Mouse (Mus musculus): Measurements from ENCODE around the gene Slit1. TPM values are rescaled to one million over a fixed set of nuclear protein-coding genes. Genes with fewer than 3 reads are reported as not detected.

Gene Slit1
- polyA plus RNA-seq, 1 experiment from 2014 or later, result 0.30 TPM

GRCm38 (mm10) chr19:41646947-41647631, 96.4 kb downstream of the Slit1 start:
- 40% methylated on average over 16 of the region's 16 CpGs for WGBS
- Histone ChIP-seq H3K27me3 (peaks cover 20% of the 10 kb centered on the region), H3K9ac (no peak overlapping the region), H3K27ac (no peak overlapping the region), H3K9me3 (no peaks in the 10 kb centered on the region), H3K4me3 (no peak overlapping the region), H3K4me1 (0 out of 2 replicates have a peak, but pooled peaks cover 2% of the 10 kb centered on the region), H3K36me3 (no peaks in the 10 kb centered on the region), H3K4me2 (peak overlapping the region; percentile 33)
- no peak for ATAC-seq (ENCODE audit: insufficient number of reproducible peaks, insufficient read depth, low FRiP score, low TSS enrichment, low read depth)

- no peak overlapping the region for H3K4me3 ChIP-seq
- no peak overlapping the region for H3K4me2 ChIP-seq
- H3K9me3 ChIP-seq, result no peaks in the 10 kb centered on the region
- H3K9ac ChIP-seq, result no peak overlapping the region
- H3K27me3 ChIP-seq, result peaks cover under 1% of the 10 kb centered on the region; the same call in 1 of the 2 replicates
- H3K36me3 ChIP-seq, result no peaks in the 10 kb centered on the region
- peaks cover 10% of the 10 kb centered on the region; the same call in 1 of the 2 replicates for H3K4me1 ChIP-seq
- ATAC-seq (ENCODE audit: insufficient number of reproducible peaks, insufficient read depth, low FRiP score, low TSS enrichment, low read depth), result no peak
- WGBS, result 64% methylated on average over 11 of the region's 11 CpGs
- H3K27ac ChIP-seq, result no peak overlapping the region
These were observed 100.5 kb downstream of the Slit1 start for GRCm38 (mm10) chr19:41643010-41643409.

GRCm38 (mm10) chr19:41634999-41635398, 108.5 kb downstream of the Slit1 start:
- Histone ChIP-seq H3K9me3 (no peaks in the 10 kb centered on the region), H3K36me3 (no peaks in the 10 kb centered on the region), H3K4me3 (no peak overlapping the region), H3K27ac (no peak overlapping the region), H3K27me3 (peaks cover 2% of the 10 kb centered on the region; the same call in 1 of the 2 replicates), H3K4me1 (peaks cover 7% of the 10 kb centered on the region; the same call in 1 of the 2 replicates), H3K4me2 (no peak overlapping the region), H3K9ac (no peak overlapping the region)
- WGBS, result 56% methylated on average over 6 of the region's 6 CpGs
- ATAC-seq (ENCODE audit: insufficient number of reproducible peaks, insufficient read depth, low FRiP score, low TSS enrichment, low read depth), result no peak

- H3K9me3 ChIP-seq, result no peaks in the 10 kb centered on the region
- H3K9ac ChIP-seq, result no peak overlapping the region
- WGBS, result 84% methylated on average over 10 of the region's 10 CpGs
- no peak overlapping the region for H3K4me3 ChIP-seq
- peaks cover 2% of the 10 kb centered on the region; the same call in 1 of the 2 replicates for H3K27me3 ChIP-seq
- ATAC-seq (ENCODE audit: insufficient number of reproducible peaks, insufficient read depth, low FRiP score, low TSS enrichment, low read depth), result no peak
- H3K4me1 ChIP-seq, result peaks cover 7% of the 10 kb centered on the region; the same call in 1 of the 2 replicates
- H3K27ac ChIP-seq, result no peak overlapping the region
- no peak overlapping the region for H3K4me2 ChIP-seq
- no peaks in the 10 kb centered on the region for H3K36me3 ChIP-seq
These were observed 109.4 kb downstream of the Slit1 start for GRCm38 (mm10) chr19:41634099-41634498.

- H3K4me3 ChIP-seq, result no peak overlapping the region
- WGBS, result 43% methylated on average over 5 of the region's 5 CpGs
- H3K4me2 ChIP-seq, result no peak overlapping the region
- no peak for ATAC-seq (ENCODE audit: insufficient number of reproducible peaks, insufficient read depth, low FRiP score, low TSS enrichment, low read depth)
- H3K9ac ChIP-seq, result no peak overlapping the region
- peaks cover 2% of the 10 kb centered on the region; the same call in 1 of the 2 replicates for H3K27me3 ChIP-seq
- no peaks in the 10 kb centered on the region for H3K36me3 ChIP-seq
- no peak overlapping the region for H3K27ac ChIP-seq
- peaks cover 6% of the 10 kb centered on the region for H3K9me3 ChIP-seq
- no peaks in the 10 kb centered on the region for H3K4me1 ChIP-seq
These were observed 113.9 kb downstream of the Slit1 start for GRCm38 (mm10) chr19:41629532-41629931.

- Histone ChIP-seq H3K27ac (no peak overlapping the region), H3K4me2 (no peak overlapping the region), H3K4me1 (no peaks in the 10 kb centered on the region), H3K9me3 (peaks cover 6% of the 10 kb centered on the region), H3K9ac (no peak overlapping the region), H3K36me3 (no peaks in the 10 kb centered on the region), H3K27me3 (peaks cover 2% of the 10 kb centered on the region; the same call in 1 of the 2 replicates), H3K4me3 (no peak overlapping the region)
- ATAC-seq (ENCODE audit: insufficient number of reproducible peaks, insufficient read depth, low FRiP score, low TSS enrichment, low read depth), result no peak
- WGBS, result 83% methylated on average over 11 of the region's 11 CpGs
These were observed 114.5 kb downstream of the Slit1 start for GRCm38 (mm10) chr19:41628970-41629369.

GRCm38 (mm10) chr19:41620366-41621092, 122.9 kb downstream of the Slit1 start:
- H3K36me3 ChIP-seq, result no peaks in the 10 kb centered on the region

GRCm38 (mm10) chr19:41618771-41619385, 124.6 kb downstream of the Slit1 start:
- WGBS, result 71% methylated on average over 19 of the region's 19 CpGs
- Histone ChIP-seq H3K9ac (no peak overlapping the region), H3K4me3 (no peak overlapping the region), H3K4me2 (no peak overlapping the region), H3K27ac (no peak overlapping the region), H3K36me3 (no peaks in the 10 kb centered on the region), H3K9me3 (no peaks in the 10 kb centered on the region), H3K4me1 (peaks cover 35% of the 10 kb centered on the region), H3K27me3 (peaks cover 28% of the 10 kb centered on the region)
- ATAC-seq (ENCODE audit: insufficient number of reproducible peaks, insufficient read depth, low FRiP score, low TSS enrichment, low read depth), result no peak

More at GRCm38 (mm10) chr19:41620366-41621092, 122.9 kb downstream of the Slit1 start:
- peaks cover 35% of the 10 kb centered on the region for H3K4me1 ChIP-seq
- H3K4me2 ChIP-seq, result no peak overlapping the region
- peaks cover 14% of the 10 kb centered on the region for H3K27me3 ChIP-seq
- WGBS, result 83% methylated on average over 14 of the region's 14 CpGs
- peaks cover 4% of the 10 kb centered on the region for H3K9me3 ChIP-seq
- no peak overlapping the region for H3K27ac ChIP-seq
- H3K9ac ChIP-seq, result no peak overlapping the region
- no peak for ATAC-seq (ENCODE audit: insufficient number of reproducible peaks, insufficient read depth, low FRiP score, low TSS enrichment, low read depth)
- no peak overlapping the region for H3K4me3 ChIP-seq

GRCm38 (mm10) chr19:41618153-41618657, 125.3 kb downstream of the Slit1 start:
- Histone ChIP-seq H3K4me2 (no peak overlapping the region), H3K27ac (peak overlapping the region; percentile 64), H3K4me1 (peaks cover 38% of the 10 kb centered on the region), H3K9ac (no peak overlapping the region), H3K4me3 (no peak overlapping the region), H3K27me3 (peaks cover 31% of the 10 kb centered on the region), H3K9me3 (no peaks in the 10 kb centered on the region), H3K36me3 (no peaks in the 10 kb centered on the region)
- WGBS, result 27% methylated on average over 6 of the region's 6 CpGs
- ATAC-seq (ENCODE audit: insufficient number of reproducible peaks, insufficient read depth, low FRiP score, low TSS enrichment, low read depth), result peak; percentile 10; the same call in 1 of the 2 replicates

GRCm38 (mm10) chr19:41617102-41617501, 126.4 kb downstream of the Slit1 start:
- no peak overlapping the region for H3K9ac ChIP-seq
- H3K4me1 ChIP-seq, result peaks cover 41% of the 10 kb centered on the region
- no peak for ATAC-seq (ENCODE audit: insufficient number of reproducible peaks, insufficient read depth, low FRiP score, low TSS enrichment, low read depth)
- H3K4me2 ChIP-seq, result no peak overlapping the region
- 36% methylated on average over 13 of the region's 13 CpGs for whole genome bisulfite sequencing
- H3K9me3 ChIP-seq, result no peaks in the 10 kb centered on the region
- H3K27me3 ChIP-seq, result peaks cover 31% of the 10 kb centered on the region
- H3K4me3 ChIP-seq, result no peak overlapping the region
- H3K36me3 ChIP-seq, result no peaks in the 10 kb centered on the region
- H3K27ac ChIP-seq, result no peak overlapping the region

GRCm38 (mm10) chr19:41616274-41616673, 127.2 kb downstream of the Slit1 start:
- Histone ChIP-seq H3K4me1 (peaks cover 41% of the 10 kb centered on the region), H3K27me3 (peaks cover 31% of the 10 kb centered on the region), H3K27ac (no peak overlapping the region), H3K9ac (no peak overlapping the region), H3K4me2 (no peak overlapping the region), H3K4me3 (no peak overlapping the region), H3K36me3 (no peaks in the 10 kb centered on the region), H3K9me3 (no peaks in the 10 kb centered on the region)
- 57% methylated on average over 6 of the region's 6 CpGs for WGBS
- ATAC-seq (ENCODE audit: insufficient number of reproducible peaks, insufficient read depth, low FRiP score, low TSS enrichment, low read depth), result no peak
